Mouse (Mus musculus) MEL-GATA-1-ER (cell line): ENCODE data around the gene Kif13a.

ENCODE experiments used
- DNase-seq: peaks from one replicate; pipeline ENCODE4 v3.0.0-alpha.2; 2012; ENCODE audit warnings: low read depth; ENCODE audit errors: extremely low read depth

The Kif13a gene

GRCm38 (mm10) chr13:46925671-46926070 is 4.0 kb downstream of the Kif13a start:
- DNase-seq = no peak

DNA sequence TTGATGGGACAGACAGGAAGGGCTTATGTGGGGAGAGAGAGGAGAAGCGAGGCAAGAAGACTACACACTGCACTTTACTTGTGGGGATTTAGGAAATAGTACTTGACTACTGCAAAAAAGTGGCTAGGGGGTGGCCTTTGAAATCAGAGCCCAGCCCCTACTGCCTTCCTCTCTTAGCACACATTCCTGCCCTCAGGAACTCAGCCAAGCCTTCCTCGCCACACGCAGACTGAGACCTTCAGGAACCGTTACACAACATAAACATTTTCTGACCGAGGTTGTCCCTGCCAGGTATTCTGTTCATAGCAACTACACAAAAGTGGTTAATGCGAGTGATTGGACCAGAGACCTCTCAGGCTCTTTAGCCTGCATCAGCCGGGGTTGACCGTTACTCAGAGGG is 8.1 kb downstream of the Kif13a start:
- DNase-seq = no peak

- DNase-seq = no peak
Observed at GRCm38 (mm10) chr13:46919797-46920196, 9.9 kb downstream of the Kif13a start.

GRCm38 (mm10) chr13:46918509-46918908 is 11.2 kb downstream of the Kif13a start:
- DNase-seq = no peak

DNA sequence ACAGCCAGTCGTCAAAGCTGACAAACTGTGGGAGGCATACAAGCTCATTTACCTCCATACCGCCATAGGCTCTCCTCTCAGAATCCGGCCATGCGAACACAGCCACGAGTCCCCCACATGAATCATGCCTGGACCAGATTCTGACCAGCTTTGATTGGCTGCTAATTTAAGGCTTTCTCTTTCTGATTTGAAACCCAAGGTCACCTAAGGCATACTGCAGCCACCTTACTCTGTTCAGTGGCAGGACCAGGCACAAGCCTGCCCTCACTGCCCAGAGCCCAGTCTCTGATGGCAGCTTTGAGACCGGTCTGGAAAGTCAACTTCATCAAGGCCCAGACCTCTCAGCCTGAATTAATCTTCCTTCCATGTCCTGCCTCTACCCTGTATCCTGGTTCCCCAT is 17.7 kb downstream of the Kif13a start:
- DNase-seq = no peak

GRCm38 (mm10) chr13:46911018-46911419 is 18.6 kb downstream of the Kif13a start:
- DNase-seq = no peak

DNA sequence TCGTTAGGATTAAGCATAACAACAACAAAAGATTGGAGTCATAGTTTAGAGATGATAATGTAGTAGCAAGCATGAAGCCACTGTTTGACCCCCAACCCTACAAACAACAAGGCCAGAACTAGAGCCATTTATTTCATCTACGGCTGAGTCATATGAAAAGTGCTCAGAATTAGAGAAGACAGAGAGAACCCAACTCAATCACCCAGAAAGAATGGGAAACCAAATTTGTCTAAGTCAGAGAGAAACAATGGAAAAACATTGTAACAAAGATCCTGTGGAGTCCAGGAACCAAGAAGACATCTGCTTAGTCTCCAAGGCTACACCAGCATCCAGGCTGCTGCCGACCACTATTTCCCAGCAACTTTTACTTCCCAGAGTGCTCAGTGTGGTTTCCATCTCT is 19.7 kb downstream of the Kif13a start:
- no peak for DNase-seq

- DNase-seq = no peak
Observed at GRCm38 (mm10) chr13:46909005-46909565, 20.6 kb downstream of the Kif13a start.

GRCm38 (mm10) chr13:46908387-46908786 is 21.3 kb downstream of the Kif13a start:
- DNase-seq = no peak

DNA sequence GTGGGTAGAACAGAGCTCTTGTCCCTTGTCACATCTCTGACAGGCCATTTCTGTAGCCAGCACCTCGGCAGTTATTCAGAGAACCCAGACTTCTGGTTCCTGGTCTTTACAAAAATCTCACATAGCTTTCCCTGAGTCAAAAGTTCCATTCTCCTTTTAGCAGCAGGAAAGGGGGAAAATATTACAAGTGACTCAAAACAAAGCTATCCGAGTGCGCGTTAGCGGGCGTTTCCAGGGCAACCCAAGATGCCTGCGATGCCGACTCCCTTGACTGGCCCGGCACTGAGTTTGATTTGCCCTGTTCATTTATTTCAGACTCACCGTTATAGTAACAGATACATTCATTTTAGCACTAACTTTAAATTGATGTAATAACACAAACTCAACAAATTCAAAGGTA is 21.8 kb downstream of the Kif13a start:
- DNase-seq = no peak

- no peak for DNase-seq
Observed at GRCm38 (mm10) chr13:46907115-46907514, 22.6 kb downstream of the Kif13a start.

DNA sequence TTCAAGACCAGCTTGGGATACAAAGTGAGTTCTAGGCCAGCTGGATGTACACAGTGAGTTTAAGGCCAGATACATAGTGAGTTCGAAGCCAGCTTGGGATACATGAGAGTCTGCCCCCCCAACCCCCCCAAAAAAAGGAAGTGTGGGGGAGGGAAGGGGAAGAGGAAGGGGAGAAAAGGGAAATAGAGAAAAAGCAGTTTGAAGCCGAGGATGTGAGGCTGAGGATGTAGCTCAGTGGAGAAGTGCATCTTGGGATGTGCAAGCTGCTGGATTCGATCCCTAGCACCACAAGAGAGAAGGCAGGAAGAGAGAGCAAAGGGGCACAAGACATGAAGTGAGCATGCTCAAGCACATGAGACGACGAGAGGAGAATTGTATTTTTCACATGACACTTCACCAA is 23.7 kb downstream of the Kif13a start:
- no peak for DNase-seq

GRCm38 (mm10) chr13:46904982-46905621 is 24.6 kb downstream of the Kif13a start:
- DNase-seq = no peak

DNA sequence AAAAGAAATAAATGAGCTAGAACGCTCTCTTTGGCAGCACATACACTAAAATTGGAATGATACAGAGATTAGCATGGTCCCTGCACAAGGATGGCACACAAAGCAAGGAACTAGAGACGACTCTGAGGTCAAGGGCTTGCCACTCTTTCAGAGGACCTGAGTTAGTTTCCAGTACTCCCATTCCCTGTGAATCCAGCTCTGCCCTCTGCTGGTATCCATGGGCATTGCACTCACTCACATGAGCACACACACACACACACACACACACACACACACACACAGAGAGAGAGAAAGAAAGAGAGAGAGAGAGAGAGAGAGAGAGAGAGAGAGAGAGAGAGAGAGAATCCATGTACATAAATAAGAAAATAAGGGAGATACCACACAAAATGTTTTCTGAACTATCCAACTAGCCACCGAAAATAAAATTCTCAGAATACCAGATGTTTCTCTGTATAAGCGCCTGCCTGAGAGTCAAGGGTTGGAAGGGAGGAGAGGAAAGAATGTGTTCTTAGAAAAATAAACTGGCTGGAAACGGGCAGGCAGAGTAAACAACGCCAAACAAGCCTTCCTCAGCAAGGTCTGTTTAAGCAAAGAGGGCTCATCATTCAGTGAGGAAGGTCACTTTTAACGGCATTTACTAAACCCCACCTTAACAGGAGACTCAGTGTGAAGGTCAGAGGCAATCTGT is 27.0 kb downstream of the Kif13a start:
- DNase-seq = no peak

GRCm38 (mm10) chr13:46900870-46901555 is 28.7 kb downstream of the Kif13a start:
- no peak for DNase-seq

DNA sequence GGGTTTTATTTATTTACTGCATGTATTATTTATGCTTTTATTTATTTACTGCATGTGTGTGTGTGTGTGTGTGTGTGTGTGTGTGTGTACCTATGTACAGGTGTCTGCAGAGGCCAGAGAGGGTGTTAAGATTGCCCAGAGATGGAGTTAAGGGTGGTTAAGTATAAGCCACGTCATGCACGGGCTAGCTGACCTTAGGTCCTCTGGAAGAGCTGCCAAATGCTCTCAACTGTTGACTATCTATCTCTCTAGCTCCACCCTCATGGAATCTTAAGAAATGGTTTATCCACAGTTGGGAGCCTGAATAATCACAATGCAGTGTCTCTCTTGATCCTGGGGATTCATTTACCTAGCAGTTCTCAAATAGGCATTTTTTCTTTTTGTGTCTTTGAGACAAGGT is 30.8 kb downstream of the Kif13a start:
- DNase-seq = no peak

DNA sequence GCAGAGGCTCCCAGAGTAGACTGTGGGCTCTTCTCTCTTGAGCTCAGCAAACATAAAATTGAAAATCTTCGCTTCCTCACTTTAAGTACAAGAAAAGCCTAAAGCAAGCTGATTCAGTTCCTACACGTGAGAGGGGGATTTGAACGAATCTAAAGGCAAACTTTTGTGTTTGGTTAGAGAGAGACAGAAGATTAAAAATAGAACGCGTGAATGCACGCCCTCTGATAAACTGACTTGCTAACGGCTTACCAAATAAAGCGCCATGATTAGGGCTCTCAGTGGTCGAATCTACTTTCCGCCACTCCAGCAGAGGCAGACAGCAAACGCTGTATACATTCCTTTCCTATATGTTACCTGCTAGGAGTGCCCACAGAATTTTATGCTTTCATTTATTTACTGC is 31.3 kb downstream of the Kif13a start:
- peak; percentile 9 for DNase-seq

DNA sequence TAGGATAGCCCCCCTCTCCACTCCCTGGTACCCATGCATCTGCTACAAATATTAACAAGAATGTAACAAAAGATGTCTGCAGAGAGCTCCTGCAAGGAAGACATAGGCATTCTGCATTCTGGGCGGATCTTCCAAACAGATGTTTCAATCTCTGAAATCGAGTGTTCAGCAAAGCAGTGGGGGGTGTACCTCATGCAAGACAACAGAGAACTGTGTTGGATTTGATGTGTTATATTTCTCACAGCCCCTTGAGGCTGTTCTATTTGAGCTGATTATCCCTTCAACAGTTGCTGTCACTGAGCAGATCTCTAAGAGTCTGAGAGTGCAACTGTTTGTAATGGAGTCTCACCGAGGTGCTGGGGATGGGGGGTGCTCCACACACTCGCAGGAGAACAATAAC is 37.3 kb downstream of the Kif13a start:
- no peak for DNase-seq

- DNase-seq = no peak
Observed at GRCm38 (mm10) chr13:46888150-46888683, 41.5 kb downstream of the Kif13a start.

DNA sequence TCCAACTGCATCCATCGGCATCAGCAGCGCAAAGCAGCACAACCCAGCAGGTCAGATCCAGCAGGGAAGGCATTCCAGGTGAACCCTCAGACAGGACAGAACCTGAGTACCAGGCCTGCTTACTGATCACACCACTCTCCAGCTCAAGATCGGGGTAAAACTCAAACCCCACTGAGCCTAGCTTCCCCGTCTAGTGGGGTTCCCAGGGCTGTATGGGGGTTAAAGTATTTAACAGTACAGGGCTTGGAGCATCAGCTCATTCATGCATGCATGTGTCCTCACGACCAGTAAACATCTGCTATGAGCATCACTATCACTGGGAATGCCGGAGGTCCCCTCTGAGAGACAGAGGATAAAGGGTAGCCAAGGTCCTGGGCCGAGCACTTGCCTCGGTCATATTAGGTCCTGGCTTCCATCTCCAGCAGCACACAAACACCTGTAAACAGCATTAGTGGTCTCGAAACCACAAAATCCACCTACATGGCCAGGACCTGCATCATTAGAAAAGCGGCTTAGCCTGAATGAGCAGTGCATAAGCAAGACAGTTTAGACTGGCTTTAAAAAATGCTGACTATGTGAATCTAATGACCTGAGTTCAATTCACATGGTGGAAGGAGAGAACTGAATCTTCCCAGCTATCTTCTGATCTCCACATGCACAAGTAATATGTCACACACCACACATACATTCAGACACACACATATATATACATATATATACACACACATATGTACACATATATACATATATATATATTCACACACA is 43.0 kb downstream of the Kif13a start:
- no peak for DNase-seq

DNA sequence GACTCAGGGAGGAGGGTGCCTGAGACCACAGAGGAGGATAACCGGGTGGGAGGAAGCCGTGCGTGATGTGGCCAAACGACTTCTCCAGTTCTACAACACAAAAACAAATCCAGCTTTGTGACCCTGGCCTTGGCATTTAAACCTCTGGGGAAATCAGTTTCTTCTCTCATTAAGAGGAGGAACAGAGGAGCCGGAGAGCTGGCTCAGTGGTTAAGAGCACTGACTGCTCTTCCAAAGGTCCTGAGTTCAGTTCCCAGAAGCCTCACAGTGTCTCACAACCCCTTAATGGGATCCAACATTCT is 44.0 kb downstream of the Kif13a start:
- no peak for DNase-seq
